Mouse (Mus musculus) spleen, embryonic (tissue): Measurements from ENCODE around the gene Lmbr1l.

Experiments
- CTCF ChIA-PET: fragments of 350-600 bp; sonication (Branson Sonifier 250); formaldehyde crosslinking; loops from one replicate; lab custom pipeline; 2022; lab: Charles Lee

Gene Lmbr1l

GRCm38 (mm10) chr15:98917538-98918498, at the start of gene Lmbr1l:
Gene Lmbr1l (minus strand): TSS chr15:98918231.
- CTCF ChIA-PET: interaction anchor here (0.6 to 1.3 kb wide), 3 partner anchors 11 to 75 kb away, joined by 3 to 8 read pairs (median 4); partner anchors contain the start of genes Gm49450 and Tuba1a

DNA sequence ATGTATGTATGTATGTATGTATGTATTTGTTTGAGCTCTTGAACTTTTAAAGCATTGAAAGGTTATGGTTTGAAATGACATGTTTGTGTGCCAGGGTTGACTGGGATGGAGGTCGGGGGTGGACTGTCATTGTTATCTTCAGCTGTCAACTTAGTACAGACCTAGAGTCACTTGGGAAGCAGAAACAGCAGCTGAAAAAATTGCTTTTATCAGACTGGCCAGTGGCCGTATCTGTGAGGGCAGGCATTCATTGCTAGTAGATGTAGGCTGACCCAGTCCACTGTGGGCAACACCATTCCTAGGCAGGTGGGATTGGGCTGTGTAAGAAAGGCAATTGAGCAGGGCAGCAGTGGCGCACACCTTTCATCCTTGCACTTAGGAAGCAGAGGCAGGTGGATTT, 41.5 kb upstream of the Lmbr1l start:
- CTCF ChIA-PET: no interaction called here

DNA sequence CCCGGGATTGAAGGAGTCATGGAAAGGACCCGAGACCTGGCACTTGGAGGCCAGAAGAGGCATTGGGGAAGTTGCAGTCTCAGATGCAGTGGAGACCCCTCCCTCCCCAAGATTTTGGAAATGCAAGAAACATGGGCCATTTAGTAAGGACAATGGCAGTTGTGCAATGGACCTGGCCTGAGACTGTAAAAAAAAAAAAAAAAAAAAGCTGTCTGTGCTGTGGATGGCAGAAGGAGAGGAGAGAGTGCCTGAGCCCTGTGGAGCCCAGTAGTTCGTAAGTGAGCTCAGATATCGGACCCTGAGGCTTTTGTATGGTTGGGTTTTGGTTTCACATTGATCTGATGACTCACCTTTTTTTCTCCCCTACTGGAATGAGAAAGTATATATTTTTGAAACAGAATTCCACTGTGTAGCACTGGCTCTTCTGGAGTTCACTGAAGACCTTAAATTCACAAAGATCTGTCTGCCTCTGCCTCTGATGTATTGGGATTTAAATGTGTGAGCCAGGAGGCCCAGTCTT, 40.9 kb upstream of the Lmbr1l start:
- CTCF ChIA-PET: no interaction called here

- CTCF ChIA-PET: no interaction called here
Observed at GRCm38 (mm10) chr15:98957475-98957874, 39.4 kb upstream of the Lmbr1l start.

DNA sequence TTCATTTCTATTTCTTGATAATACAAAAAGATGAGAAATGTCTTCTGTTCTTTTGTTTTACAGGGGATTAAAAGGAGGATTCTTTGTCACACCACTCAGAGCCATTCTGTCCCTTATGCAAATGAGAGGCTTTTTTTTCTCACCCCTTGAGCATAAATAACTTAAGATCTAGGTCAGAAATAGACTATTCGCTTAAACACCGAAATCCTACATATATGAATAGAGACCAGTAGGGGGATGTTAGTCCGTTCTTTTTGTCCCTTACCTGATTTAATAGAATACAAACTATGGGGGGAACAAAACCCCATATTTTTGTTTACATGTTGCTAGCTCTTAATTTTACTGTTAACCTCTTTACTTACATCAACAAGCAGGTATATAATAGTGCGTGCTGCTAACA, 38.0 kb upstream of the Lmbr1l start:
- CTCF ChIA-PET: no interaction called here

- CTCF ChIA-PET: no interaction called here
Observed at GRCm38 (mm10) chr15:98955324-98955723, 37.3 kb upstream of the Lmbr1l start.

GRCm38 (mm10) chr15:98954425-98955253, 36.6 kb upstream of the Lmbr1l start:
- CTCF ChIA-PET: interaction anchor here (0.5 to 1.2 kb wide), 4 partner anchors 10 to 78 kb away, joined by 3 to 8 read pairs (median 4); partner anchors contain the start of gene Lmbr1l

DNA sequence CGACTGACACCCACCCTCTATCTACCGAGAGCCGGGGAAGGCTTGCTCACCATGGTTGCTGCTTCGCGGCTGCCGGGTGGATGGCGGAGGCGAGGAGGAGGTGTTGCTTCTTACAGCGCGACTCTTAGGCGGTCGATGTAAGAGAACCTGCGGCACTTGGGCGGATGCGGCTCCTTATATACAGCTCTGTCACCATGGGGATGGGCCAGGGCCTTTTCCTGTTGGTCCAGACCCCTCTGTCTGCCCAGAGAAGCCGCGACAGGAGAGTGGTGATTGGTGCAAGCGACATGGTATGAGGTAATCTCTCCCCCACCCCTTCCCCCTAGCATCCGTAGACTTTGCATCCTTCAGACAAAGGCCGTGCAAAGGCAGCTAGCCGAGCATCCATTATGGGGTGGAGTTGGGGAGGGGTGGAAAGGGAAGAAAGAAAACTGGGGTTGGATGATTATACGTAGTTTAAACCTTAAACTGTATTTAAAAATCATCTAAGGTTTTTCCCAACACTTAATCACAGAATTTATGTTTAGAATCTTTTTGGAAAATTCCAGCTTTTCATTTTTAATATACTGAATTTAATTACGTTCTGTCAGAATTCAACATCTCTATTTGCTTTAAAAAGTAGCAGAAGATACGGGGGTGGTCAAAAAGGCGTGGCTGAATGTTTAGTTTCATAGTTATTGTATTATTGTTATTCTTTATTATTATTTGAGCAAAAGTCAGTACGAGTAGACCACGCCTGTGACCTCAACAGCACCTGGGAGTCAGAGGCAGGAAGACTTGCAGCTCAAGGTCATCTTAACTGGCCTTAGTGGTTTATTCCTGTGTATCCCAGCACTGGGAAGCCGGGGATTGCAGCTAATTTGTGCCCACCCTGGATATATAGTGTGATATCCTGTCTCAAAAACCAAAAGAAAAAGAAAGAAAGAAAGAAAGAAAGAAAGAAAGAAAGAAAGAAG, 35.6 kb upstream of the Lmbr1l start, which contains the start of the genes Gm49450 and Tuba1a:
TSS of gene Gm49450 (minus strand) at position 151 of the 956 bp plus-strand sequence.
TSS of gene Tuba1a (minus strand) at position 303 of the 956 bp plus-strand sequence.
- CTCF ChIA-PET: interaction anchor here (0.6 to 1.4 kb wide), 5 partner anchors 9 to 49 kb away, joined by 3 to 8 read pairs (median 4); partner anchors contain the start of gene Lmbr1l

- CTCF ChIA-PET: interaction anchor here (0.8 to 1.4 kb wide), 4 partner anchors 11 to 61 kb away, joined by 3 to 8 read pairs (median 4); no protein-coding TSS in a partner anchor
Observed at GRCm38 (mm10) chr15:98952751-98953400, 34.8 kb upstream of the Lmbr1l start.

GRCm38 (mm10) chr15:98952063-98952455, 34.0 kb upstream of the Lmbr1l start:
- CTCF ChIA-PET: interaction anchor here (0.7 to 1.3 kb wide), 4 partner anchors 22 to 82 kb away, joined by 3 to 8 read pairs (median 6); no protein-coding TSS in a partner anchor

GRCm38 (mm10) chr15:98951122-98952062, 33.4 kb upstream of the Lmbr1l start:
- CTCF ChIA-PET: interaction anchor here (0.7 to 1.3 kb wide), 4 partner anchors 23 to 82 kb away, joined by 3 to 8 read pairs (median 6); no protein-coding TSS in a partner anchor

GRCm38 (mm10) chr15:98949607-98949892, 31.5 kb upstream of the Lmbr1l start:
- CTCF ChIA-PET: no interaction called here

DNA sequence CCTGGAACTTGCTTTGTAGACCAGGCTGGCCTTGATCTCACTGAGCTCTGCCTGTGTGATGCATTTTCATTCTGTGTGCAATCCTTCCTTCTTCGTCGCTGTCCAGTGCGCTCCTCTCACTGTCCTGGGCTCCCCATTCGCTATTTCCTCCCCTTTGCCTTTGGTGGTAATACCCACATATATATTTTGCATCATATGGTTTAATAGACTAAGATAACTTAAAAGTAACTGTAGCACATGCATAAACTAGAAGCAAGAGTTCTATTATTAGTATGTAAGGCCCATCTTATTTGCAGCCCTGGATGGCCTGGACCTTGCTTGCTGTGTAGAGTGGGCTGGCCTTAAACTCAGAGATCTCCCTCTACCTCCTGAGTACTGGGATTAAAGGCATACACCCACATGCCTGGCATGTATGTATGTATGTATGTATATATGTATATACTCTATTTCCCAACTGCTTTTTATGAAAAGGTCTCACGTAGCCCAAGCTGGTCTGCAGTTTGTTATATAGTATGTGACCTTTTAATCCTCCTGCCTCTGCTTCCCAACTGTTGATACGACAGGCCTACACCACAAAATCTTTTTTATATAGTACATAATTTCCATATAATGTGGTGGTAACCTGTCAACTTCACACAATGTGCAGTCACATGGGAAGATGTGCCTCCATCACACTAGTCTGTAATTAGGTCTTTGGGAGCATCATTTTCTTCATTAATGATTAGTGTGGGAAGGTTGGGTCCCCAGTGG, 31.0 kb upstream of the Lmbr1l start:
- CTCF ChIA-PET: no interaction called here

DNA sequence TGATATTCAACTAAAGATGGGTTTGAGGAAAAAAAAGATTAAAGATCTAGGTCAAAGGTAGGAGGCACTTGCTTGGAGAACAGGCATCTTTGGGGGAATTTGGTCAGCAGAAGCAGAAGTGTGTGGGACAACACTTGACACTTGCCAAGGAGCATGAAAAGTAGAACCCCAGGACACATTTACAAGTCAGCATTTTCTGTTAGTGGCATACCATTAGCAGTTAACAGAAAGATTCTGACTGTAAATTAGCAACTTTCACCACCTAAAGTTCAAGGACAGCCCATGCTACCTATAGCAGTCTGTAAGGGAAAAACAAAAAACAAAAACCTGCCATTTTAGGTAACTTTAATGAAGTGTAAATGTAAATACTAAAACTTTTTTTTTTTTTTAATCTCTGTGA, 30.4 kb upstream of the Lmbr1l start:
- CTCF ChIA-PET: no interaction called here

DNA sequence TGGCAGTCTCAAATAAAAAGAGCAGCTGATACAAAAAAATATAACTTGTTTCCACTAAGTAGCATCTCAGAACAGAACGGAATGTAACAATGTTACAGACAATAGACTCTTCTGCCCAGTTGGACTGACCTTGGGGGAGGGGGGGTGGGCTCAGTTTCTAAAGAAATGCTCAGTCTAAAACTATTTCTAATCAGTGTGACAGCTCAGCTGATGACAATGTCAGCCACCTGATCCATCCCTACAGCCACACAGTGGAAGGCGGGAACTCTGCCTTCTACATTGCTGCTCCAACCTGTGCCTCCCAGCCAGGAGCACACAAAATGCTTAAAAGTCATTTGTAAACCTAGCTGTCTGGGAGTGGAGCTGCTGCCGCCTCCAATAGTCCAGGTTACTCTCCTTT, 29.9 kb upstream of the Lmbr1l start:
- CTCF ChIA-PET: interaction anchor here (0.6 kb wide), 1 partner anchor 54 kb away, joined by 3 read pairs; no protein-coding TSS in a partner anchor

- CTCF ChIA-PET: interaction anchor here (0.6 kb wide), 1 partner anchor 8 kb away, joined by 5 read pairs; no protein-coding TSS in a partner anchor
Observed at GRCm38 (mm10) chr15:98943133-98943532, 25.1 kb upstream of the Lmbr1l start.

- CTCF ChIA-PET: interaction anchor here (0.7 to 0.9 kb wide), 2 partner anchors 11 to 43 kb away, joined by 3 to 4 read pairs; partner anchors contain the start of genes Gm49450 and Tuba1a
Observed at GRCm38 (mm10) chr15:98942081-98942480, 24.1 kb upstream of the Lmbr1l start.
